Mouse (Mus musculus): ENCODE data around the gene Fgd6. TPM values are rescaled to one million over a fixed set of nuclear protein-coding genes. Genes with fewer than 3 reads are reported as not detected.

Gene Fgd6
- polyA plus RNA-seq, 1 experiment = 3.7 TPM

DNA sequence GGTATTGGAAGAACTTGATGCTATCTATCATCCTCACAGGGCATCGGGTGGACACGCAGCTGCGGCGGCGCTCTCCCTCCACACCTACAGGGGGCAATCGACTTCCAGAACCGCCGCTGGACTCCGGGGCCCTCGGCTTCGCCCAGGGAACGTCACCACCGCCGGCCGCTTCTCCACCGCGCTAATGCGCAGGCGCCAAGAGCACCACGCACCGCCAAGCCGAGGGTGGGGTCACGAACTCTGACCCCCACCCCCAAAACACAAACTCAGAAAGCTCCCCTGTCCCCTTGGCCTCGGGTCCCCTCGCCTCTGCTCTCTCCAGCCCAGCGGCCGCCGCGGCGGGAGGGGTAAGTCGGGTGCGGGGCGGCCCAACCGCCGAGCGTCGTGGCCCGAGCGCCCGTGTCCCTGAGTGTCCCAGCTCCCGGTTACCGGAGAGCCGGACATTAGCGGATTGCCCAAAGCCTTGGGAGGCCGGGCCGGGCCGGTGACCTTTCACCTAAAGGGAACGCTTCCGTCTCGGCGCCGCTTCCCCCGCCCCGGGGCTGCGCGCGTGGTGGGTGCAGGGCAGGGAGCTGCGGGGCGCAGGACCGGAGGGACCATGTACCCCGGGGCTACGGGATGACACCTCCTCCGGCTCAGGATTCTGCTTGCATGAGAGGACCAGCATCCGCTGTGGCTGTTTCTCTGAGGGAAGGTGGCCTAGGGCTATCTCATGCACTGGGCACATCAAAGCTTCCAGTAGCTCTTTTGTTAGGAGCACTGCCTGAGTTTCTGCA is 112.1 kb downstream of the Fgd6 start, which contains the start of gene Nr2c1:
Gene Nr2c1, plus strand, starts transcription at position 268 of the 776 bp plus-strand sequence.
- peak within 1 kb of the TSS; percentile 84 for H3K4me3 ChIP-seq (ENCODE audit: low read depth, low read length)
- H3K27me3 ChIP-seq (ENCODE audit: control insufficient read depth, insufficient read depth, low read length) = no peaks in the 10 kb centered on the region
- under 1% methylated on average over 64 of the region's 64 CpGs for WGBS
- H3K27ac ChIP-seq (ENCODE audit: insufficient read depth, low read depth, low read length) = peak within 1 kb of the TSS; percentile 89
- peak; percentile 67; the same call in 1 of the 2 replicates for TF ChIP-seq CTCF (IDR thresholded peaks at IDR 0.05; ENCODE audit: extremely low read depth, insufficient read length, insufficient replicate concordance, low read depth, low read length)
- peak; percentile 30; the same call in 1 of the 2 replicates for TF ChIP-seq POLR2A (IDR thresholded peaks at IDR 0.05; ENCODE audit: low read depth, low read length)
- H3K36me3 ChIP-seq (ENCODE audit: control insufficient read depth, insufficient read depth, low read length) = no peaks in the 10 kb centered on the region
- H3K4me1 ChIP-seq (ENCODE audit: control insufficient read depth, insufficient read depth, insufficient read length, low read length) = peaks cover 9% of the 10 kb centered on the region

DNA sequence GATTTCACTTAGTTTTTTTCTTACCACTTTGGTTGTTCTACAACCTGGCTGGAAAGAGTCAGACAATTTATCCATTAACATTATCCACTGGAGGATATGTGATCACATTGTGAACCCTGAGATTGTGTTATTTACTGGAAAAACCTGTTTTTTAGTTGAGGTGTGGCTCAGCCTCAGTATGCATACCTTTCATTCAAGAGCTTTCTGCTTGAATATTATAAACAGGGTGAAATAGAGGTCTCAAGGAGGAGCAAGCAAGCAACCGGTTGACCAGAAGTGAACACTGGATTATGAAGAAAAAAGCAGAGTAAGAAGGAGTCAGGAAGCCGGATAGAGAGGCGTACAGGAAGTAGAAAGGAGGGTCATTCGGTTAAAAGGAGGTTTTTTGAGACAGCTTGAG is 115.7 kb downstream of the Fgd6 start:
- no peaks in the 10 kb centered on the region for H3K27me3 ChIP-seq (ENCODE audit: control insufficient read depth, insufficient read depth, low read length)
- WGBS = 68% methylated on average over 4 of the region's 4 CpGs
- H3K4me3 ChIP-seq (ENCODE audit: low read depth, low read length) = no peak overlapping the region
- no peak for TF ChIP-seq CTCF (IDR thresholded peaks at IDR 0.05; ENCODE audit: extremely low read depth, insufficient read length, insufficient replicate concordance, low read depth, low read length)
- no peak for TF ChIP-seq POLR2A (IDR thresholded peaks at IDR 0.05; ENCODE audit: low read depth, low read length)
- no peaks in the 10 kb centered on the region for H3K36me3 ChIP-seq (ENCODE audit: control insufficient read depth, insufficient read depth, low read length)
- no peak overlapping the region for H3K27ac ChIP-seq (ENCODE audit: insufficient read depth, low read depth, low read length)
- H3K4me1 ChIP-seq (ENCODE audit: control insufficient read depth, insufficient read depth, insufficient read length, low read length) = peaks cover 14% of the 10 kb centered on the region

DNA sequence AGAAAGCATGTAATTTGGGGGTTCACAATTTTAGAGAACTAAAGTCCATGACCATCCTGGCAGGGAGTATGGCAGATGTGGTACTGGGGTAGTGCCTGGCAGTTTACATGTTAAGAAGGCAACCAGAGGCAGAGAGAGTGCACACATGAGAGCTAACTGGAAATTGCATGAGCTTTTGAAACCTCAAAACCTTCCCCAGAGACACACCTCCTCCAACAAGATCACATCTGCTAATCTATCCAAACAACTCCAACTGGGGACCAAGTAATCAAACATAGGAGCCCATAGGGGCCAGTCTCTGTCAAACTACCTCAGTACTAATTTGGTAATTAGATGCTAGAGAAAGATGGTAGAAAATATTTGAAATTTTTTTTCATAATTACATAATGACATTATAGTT is 118.0 kb downstream of the Fgd6 start:
- peaks cover 5% of the 10 kb centered on the region for H3K36me3 ChIP-seq (ENCODE audit: control insufficient read depth, insufficient read depth, low read length)
- peaks cover 8% of the 10 kb centered on the region for H3K4me1 ChIP-seq (ENCODE audit: control insufficient read depth, insufficient read depth, insufficient read length, low read length)
- H3K4me3 ChIP-seq (ENCODE audit: low read depth, low read length) = no peak overlapping the region
- no peaks in the 10 kb centered on the region for H3K27me3 ChIP-seq (ENCODE audit: control insufficient read depth, insufficient read depth, low read length)
- H3K27ac ChIP-seq (ENCODE audit: insufficient read depth, low read depth, low read length) = peak overlapping the region; percentile 80
- TF ChIP-seq POLR2A (IDR thresholded peaks at IDR 0.05; ENCODE audit: low read depth, low read length) = no peak
- no peak for TF ChIP-seq CTCF (IDR thresholded peaks at IDR 0.05; ENCODE audit: extremely low read depth, insufficient read length, insufficient replicate concordance, low read depth, low read length)

DNA sequence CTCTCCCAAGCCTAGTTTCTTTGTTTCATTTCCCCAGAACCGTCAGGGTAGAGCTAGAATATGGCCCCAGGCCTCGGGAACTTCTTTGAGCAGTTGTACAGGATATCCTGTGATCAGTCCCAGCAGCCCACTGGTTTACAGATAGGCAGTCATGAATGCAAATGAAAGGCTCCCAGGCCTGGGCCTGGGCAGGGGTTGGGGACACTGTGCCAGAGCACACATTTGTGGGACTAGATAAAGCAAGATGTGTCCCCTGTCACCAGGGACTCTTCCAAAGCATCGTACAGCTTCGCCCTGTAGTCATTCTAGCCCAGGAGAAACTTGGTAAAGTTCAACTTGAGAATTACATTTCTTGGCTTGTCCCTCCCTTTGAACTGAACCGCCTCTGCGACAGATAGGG is 123.2 kb downstream of the Fgd6 start:
- no peak overlapping the region for H3K4me3 ChIP-seq (ENCODE audit: low read depth, low read length)
- 95% methylated on average over 6 of the region's 6 CpGs for WGBS
- no peak overlapping the region for H3K27ac ChIP-seq (ENCODE audit: insufficient read depth, low read depth, low read length)
- H3K27me3 ChIP-seq (ENCODE audit: control insufficient read depth, insufficient read depth, low read length) = no peaks in the 10 kb centered on the region
- TF ChIP-seq POLR2A (IDR thresholded peaks at IDR 0.05; ENCODE audit: low read depth, low read length) (no peak), CTCF (IDR thresholded peaks at IDR 0.05; ENCODE audit: extremely low read depth, insufficient read length, insufficient replicate concordance, low read depth, low read length) (no peak)
- H3K4me1 ChIP-seq (ENCODE audit: control insufficient read depth, insufficient read depth, insufficient read length, low read length) = no peaks in the 10 kb centered on the region
- peaks cover 24% of the 10 kb centered on the region for H3K36me3 ChIP-seq (ENCODE audit: control insufficient read depth, insufficient read depth, low read length)

DNA sequence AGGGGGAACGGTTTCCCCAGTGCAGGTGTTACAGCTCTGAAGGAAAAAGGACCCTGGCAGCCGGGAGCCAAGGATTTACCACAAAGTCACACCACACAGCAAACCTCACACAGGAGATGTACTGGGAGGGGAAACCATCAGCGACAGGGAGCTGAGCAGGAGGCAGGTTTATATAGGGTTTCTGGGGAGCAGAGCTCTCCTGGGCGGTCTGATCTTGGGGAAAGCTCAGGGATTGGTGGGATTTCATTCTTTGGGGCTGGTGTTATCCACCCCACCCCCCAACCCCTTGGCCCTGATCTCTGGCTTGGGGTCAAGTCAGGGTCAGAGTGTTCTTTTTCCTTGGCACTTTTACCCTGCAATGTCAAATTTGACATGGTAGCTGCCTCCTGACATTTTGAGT is 123.6 kb downstream of the Fgd6 start:
- Histone ChIP-seq H3K4me3 (ENCODE audit: low read depth, low read length) (no peak overlapping the region), H3K36me3 (ENCODE audit: control insufficient read depth, insufficient read depth, low read length) (peaks cover 28% of the 10 kb centered on the region), H3K4me1 (ENCODE audit: control insufficient read depth, insufficient read depth, insufficient read length, low read length) (no peaks in the 10 kb centered on the region), H3K27me3 (ENCODE audit: control insufficient read depth, insufficient read depth, low read length) (no peaks in the 10 kb centered on the region), H3K27ac (ENCODE audit: insufficient read depth, low read depth, low read length) (no peak overlapping the region)
- no peak for TF ChIP-seq POLR2A (IDR thresholded peaks at IDR 0.05; ENCODE audit: low read depth, low read length)
- TF ChIP-seq CTCF (IDR thresholded peaks at IDR 0.05; ENCODE audit: extremely low read depth, insufficient read length, insufficient replicate concordance, low read depth, low read length) = no peak
- 96% methylated on average over 4 of the region's 4 CpGs for WGBS

DNA sequence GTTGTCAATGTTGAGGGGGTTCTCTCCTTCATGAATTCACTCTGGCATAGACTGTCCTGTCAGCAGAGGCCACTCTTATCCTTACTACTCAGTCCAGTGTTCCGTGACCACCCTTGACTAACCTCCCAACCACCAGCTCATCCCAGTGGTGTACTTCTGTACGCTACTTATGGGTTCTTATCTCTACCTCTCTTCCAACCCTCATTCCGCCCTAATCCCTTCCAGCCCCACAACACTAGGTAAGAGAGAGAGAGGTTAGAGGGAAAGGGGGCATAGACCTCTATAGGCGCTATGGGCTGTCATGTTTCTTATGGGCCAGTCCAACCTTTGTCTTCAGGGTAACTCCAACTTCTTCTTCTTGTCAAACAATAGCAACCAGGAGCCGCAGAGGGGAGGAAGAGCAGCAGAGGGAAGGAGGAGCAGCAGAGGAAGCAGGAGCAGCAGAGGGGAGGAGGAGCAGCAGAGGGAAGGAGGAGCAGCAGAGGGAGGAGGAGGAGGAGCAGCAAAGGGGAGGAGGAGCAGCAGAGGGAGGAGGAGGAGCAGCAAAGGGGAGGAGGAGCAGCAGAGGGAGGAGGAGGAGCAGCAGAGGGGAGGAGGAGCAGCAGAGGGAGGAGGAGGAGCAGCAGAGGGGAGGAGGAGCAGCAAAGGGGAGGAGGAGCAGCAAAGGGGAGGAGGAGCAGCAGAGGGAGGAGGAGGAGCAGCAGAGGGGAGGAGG is 125.4 kb downstream of the Fgd6 start:
- no peaks in the 10 kb centered on the region for H3K4me1 ChIP-seq (ENCODE audit: control insufficient read depth, insufficient read depth, insufficient read length, low read length)
- no peaks in the 10 kb centered on the region for H3K27me3 ChIP-seq (ENCODE audit: control insufficient read depth, insufficient read depth, low read length)
- no peak overlapping the region for H3K27ac ChIP-seq (ENCODE audit: insufficient read depth, low read depth, low read length)
- WGBS = 93% methylated on average over 5 of the region's 5 CpGs
- no peak overlapping the region for H3K4me3 ChIP-seq (ENCODE audit: low read depth, low read length)
- H3K36me3 ChIP-seq (ENCODE audit: control insufficient read depth, insufficient read depth, low read length) = peaks cover 36% of the 10 kb centered on the region
- TF ChIP-seq POLR2A (IDR thresholded peaks at IDR 0.05; ENCODE audit: low read depth, low read length) (no peak), CTCF (IDR thresholded peaks at IDR 0.05; ENCODE audit: extremely low read depth, insufficient read length, insufficient replicate concordance, low read depth, low read length) (no peak)

DNA sequence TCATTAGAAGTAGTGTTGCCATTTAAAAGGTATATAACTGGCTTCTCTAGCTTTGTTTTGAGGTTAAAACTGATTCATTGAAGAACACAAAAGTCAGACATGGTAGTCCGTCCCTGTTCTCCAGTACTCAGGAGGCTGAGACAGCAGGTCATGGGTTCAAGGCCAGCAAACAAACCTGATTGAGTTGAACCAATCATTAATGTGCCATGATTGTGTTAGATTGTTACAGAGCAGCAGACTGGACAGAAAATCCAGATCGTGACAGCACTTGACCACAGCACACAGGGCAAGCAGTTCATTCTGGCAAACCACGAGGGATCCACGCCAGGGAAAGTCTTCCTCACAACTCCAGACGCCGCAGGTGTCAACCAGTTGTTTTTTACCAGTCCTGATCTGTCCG is 126.2 kb downstream of the Fgd6 start:
- no peak for TF ChIP-seq CTCF (IDR thresholded peaks at IDR 0.05; ENCODE audit: extremely low read depth, insufficient read length, insufficient replicate concordance, low read depth, low read length)
- 95% methylated on average over 7 of the region's 7 CpGs for WGBS
- Histone ChIP-seq H3K4me1 (ENCODE audit: control insufficient read depth, insufficient read depth, insufficient read length, low read length) (no peaks in the 10 kb centered on the region), H3K4me3 (ENCODE audit: low read depth, low read length) (no peak overlapping the region), H3K36me3 (ENCODE audit: control insufficient read depth, insufficient read depth, low read length) (peaks cover 39% of the 10 kb centered on the region), H3K27me3 (ENCODE audit: control insufficient read depth, insufficient read depth, low read length) (no peaks in the 10 kb centered on the region), H3K27ac (ENCODE audit: insufficient read depth, low read depth, low read length) (no peak overlapping the region)
